Mouse (Mus musculus): ENCODE data around the gene Cdca4.

The Cdca4 gene

GRCm38 (mm10) chr12:112829244-112829864 is at the start of gene Cdca4:
Gene Cdca4, minus strand, starts transcription at chr12:112829423.
- peak; percentile 92 for DNase-seq (ENCODE audit: low read depth, low spot score)

GRCm38 (mm10) chr12:112877607-112878020 is 48.4 kb upstream of the Cdca4 start:
- no peak for DNase-seq (ENCODE audit: low read depth, low spot score)

- DNase-seq (ENCODE audit: low read depth, low spot score) = no peak
These were observed 47.9 kb upstream of the Cdca4 start for GRCm38 (mm10) chr12:112877073-112877576.

GRCm38 (mm10) chr12:112876332-112877072 is 47.3 kb upstream of the Cdca4 start:
- no peak for DNase-seq (ENCODE audit: low read depth, low spot score)

- peak; percentile 83 for DNase-seq (ENCODE audit: low read depth, low spot score)
These were observed 46.2 kb upstream of the Cdca4 start for GRCm38 (mm10) chr12:112875225-112876013.

GRCm38 (mm10) chr12:112874199-112874598 is 45.0 kb upstream of the Cdca4 start:
- DNase-seq (ENCODE audit: low read depth, low spot score) = no peak

- DNase-seq (ENCODE audit: low read depth, low spot score) = no peak
These were observed 44.4 kb upstream of the Cdca4 start for GRCm38 (mm10) chr12:112873452-112874190.

- no peak for DNase-seq (ENCODE audit: low read depth, low spot score)
These were observed 43.8 kb upstream of the Cdca4 start for GRCm38 (mm10) chr12:112872991-112873390.

- no peak for DNase-seq (ENCODE audit: low read depth, low spot score)
These were observed 42.0 kb upstream of the Cdca4 start for GRCm38 (mm10) chr12:112871272-112871671.

- no peak for DNase-seq (ENCODE audit: low read depth, low spot score)
These were observed 41.6 kb upstream of the Cdca4 start for GRCm38 (mm10) chr12:112870775-112871174.

- DNase-seq (ENCODE audit: low read depth, low spot score) = no peak
These were observed 40.6 kb upstream of the Cdca4 start for GRCm38 (mm10) chr12:112869783-112870204.

GRCm38 (mm10) chr12:112868178-112869087 is 39.2 kb upstream of the Cdca4 start, which contains the start of gene Gpr132:
Gene Gpr132, minus strand, starts transcription at chr12:112868228.
- DNase-seq (ENCODE audit: low read depth, low spot score) = no peak

- no peak for DNase-seq (ENCODE audit: low read depth, low spot score)
These were observed 38.0 kb upstream of the Cdca4 start for GRCm38 (mm10) chr12:112867106-112867674.

- DNase-seq (ENCODE audit: low read depth, low spot score) = no peak
These were observed 37.4 kb upstream of the Cdca4 start for GRCm38 (mm10) chr12:112866467-112867080.

GRCm38 (mm10) chr12:112864804-112865203 is 35.6 kb upstream of the Cdca4 start:
- no peak for DNase-seq (ENCODE audit: low read depth, low spot score)

GRCm38 (mm10) chr12:112861911-112862321 is 32.7 kb upstream of the Cdca4 start:
- no peak for DNase-seq (ENCODE audit: low read depth, low spot score)

- no peak for DNase-seq (ENCODE audit: low read depth, low spot score)
These were observed 31.5 kb upstream of the Cdca4 start for GRCm38 (mm10) chr12:112860765-112861164.

- no peak for DNase-seq (ENCODE audit: low read depth, low spot score)
These were observed 30.7 kb upstream of the Cdca4 start for GRCm38 (mm10) chr12:112859930-112860329.

GRCm38 (mm10) chr12:112858581-112859336 is 29.5 kb upstream of the Cdca4 start:
- no peak for DNase-seq (ENCODE audit: low read depth, low spot score)
